Mouse (Mus musculus): ENCODE data around the gene Fos.
"Not testable (repeated sequence)": the region's sequence is repeated elsewhere in the genome, so short reads cannot be mapped to it uniquely, and the experiment has no call there.

Gene Fos

DNA sequence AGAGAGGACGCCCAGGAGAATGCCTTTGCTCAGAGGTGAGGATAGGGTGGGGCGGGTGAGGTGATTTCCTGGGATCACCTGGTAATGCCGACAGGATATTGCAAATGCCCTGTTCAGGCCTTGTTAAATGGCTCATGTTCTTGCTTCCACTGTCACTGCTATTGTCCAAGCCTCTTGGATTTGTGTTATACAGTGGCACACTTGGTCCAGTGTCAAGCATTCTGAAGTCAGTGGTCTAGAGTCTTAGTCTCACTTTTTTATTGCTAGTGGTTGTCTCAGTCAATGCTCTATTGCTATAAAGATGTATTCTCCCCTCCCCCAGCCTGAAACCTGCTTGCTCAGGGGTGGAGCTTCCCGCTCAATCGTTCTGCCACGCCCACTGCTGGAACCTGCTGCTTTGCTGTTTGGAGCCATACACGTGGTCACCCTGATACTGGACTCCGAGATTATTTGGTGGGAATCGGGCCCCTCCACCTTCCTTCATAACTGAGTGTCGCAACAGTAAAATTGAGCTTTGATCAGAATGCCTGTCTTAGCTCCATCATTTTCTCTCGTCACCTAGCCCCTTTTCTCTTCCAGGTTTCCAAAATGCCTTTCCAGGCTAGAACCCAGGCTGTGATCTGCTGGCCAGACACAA is 51.3 kb downstream of the Fos start:
- DNase-seq = not testable (repeated sequence)

Data from cerebellum, adult 8-10 months (tissue).